Mouse (Mus musculus) kidney, postnatal 0 days (tissue): ENCODE results near the gene Hivep3. TPM values are rescaled to one million over a fixed set of nuclear protein-coding genes. Genes with fewer than 3 reads are reported as not detected.

Source experiments
- ATAC-seq: fragments of 200-750 bp; cut with Nextera tagmentation; replicated peaks from 2 replicates; pipeline ENCODE4 v1.8.0; 2017; ENCODE audit warnings: low read depth, moderate number of reproducible peaks, moderate TSS enrichment, moderate library complexity; ENCODE audit not compliant: low FRiP score
- DNase-seq: peaks from one replicate; pipeline ENCODE4 v3.0.0-alpha.2; 2016; ENCODE audit warnings: low spot score
- H3K27ac ChIP-seq: fragments of 300-500 bp; sonication (generic); 2 replicates; pipeline ENCODE4 v1.5.1; 2014; ENCODE audit warnings: mild to moderate bottlenecking
- H3K27me3 ChIP-seq: fragments of 300-500 bp; sonication (generic); 2 replicates; pipeline ENCODE4 v1.6.1; 2014; ENCODE audit warnings: low read length, mixed read lengths; ENCODE audit not compliant: insufficient read depth
- H3K36me3 ChIP-seq: fragments of 300-500 bp; sonication (generic); 2 replicates; pipeline ENCODE4 v1.6.1; 2014; ENCODE audit warnings: low read length, mixed read lengths; ENCODE audit not compliant: insufficient read depth
- H3K4me1 ChIP-seq: fragments of 300-500 bp; sonication (generic); replicated peaks from 2 replicates; pipeline ENCODE4 v1.6.1; 2014; ENCODE audit warnings: antibody characterized with exemption, low read length, mixed read lengths; ENCODE audit not compliant: insufficient read depth
- H3K4me2 ChIP-seq: fragments of 300-500 bp; sonication (generic); 2 replicates; pipeline ENCODE4 v1.6.1; 2014; ENCODE audit warnings: mild to moderate bottlenecking, low read length, moderate library complexity, mixed read lengths
- H3K4me3 ChIP-seq: fragments of 300-500 bp; sonication (generic); replicated peaks from 2 replicates; pipeline ENCODE4 v1.5.1; 2014; ENCODE audit warnings: low read depth, low read length
- H3K9ac ChIP-seq: fragments of 300-500 bp; sonication (generic); 2 replicates; pipeline ENCODE4 v1.6.1; 2014; ENCODE audit warnings: low read depth, low read length
- H3K9me3 ChIP-seq: fragments of 300-500 bp; sonication (generic); replicated peaks from 2 replicates; pipeline ENCODE4 v1.6.1; 2016; ENCODE audit warnings: low read length, inconsistent platforms, mixed read lengths
- CTCF ChIP-seq: IDR thresholded peaks from 2 replicates; pipeline ENCODE4 v1.5.1; 2016; ENCODE audit warnings: antibody characterized with exemption, low read depth, mild to moderate bottlenecking, moderate library complexity
- WGBS: fragments of 180-500 bp; shearing (Covaris S2); extraction: QIAGEN DNeasy Blood & Tissue Kit; methylation state at CpG from one replicate; pipeline ENCODE4 v1.1.7; 2014; 5-methylcytosine and 5-hydroxymethylcytosine counted together
- polyA plus RNA-seq: library from polyadenylated mRNA; unstranded; fragments of >200 nt; fragmentation: Nextera tagmentation; extraction: Ambion mirVana; gene quantifications from 2 replicates; pipeline ENCODE4 v1.2.1, GENCODE M21; 2015

Gene Hivep3
- polyA plus RNA-seq, 1 experiment from 2014 or later, result 8.3 TPM

- Histone ChIP-seq H3K4me3 (no peak overlapping the region), H3K9ac (no peak overlapping the region), H3K9me3 (no peaks in the 10 kb centered on the region), H3K36me3 (no peaks in the 10 kb centered on the region), H3K4me1 (no peaks in the 10 kb centered on the region), H3K27ac (no peak overlapping the region), H3K27me3 (no peaks in the 10 kb centered on the region), H3K4me2 (no peak overlapping the region)
- WGBS, result 81% methylated on average over 7 of the region's 7 CpGs
- DNase-seq (no peak), ATAC-seq (no peak)
- no peak for TF ChIP-seq CTCF
Observed at GRCm38 (mm10) chr4:120045871-120046270, 312.3 kb downstream of the Hivep3 start.

- no peak for ATAC-seq
- H3K9me3 ChIP-seq, result no peaks in the 10 kb centered on the region
- H3K9ac ChIP-seq, result no peak overlapping the region
- H3K4me1 ChIP-seq, result no peaks in the 10 kb centered on the region
- DNase-seq, result no peak
- H3K27me3 ChIP-seq, result no peaks in the 10 kb centered on the region
- no peak overlapping the region for H3K4me3 ChIP-seq
- 23% methylated on average over 4 of the region's 4 CpGs for WGBS
- no peaks in the 10 kb centered on the region for H3K36me3 ChIP-seq
- H3K4me2 ChIP-seq, result no peak overlapping the region
- no peak overlapping the region for H3K27ac ChIP-seq
- no peak for TF ChIP-seq CTCF
Observed at GRCm38 (mm10) chr4:120047060-120047459, 313.5 kb downstream of the Hivep3 start.

DNA sequence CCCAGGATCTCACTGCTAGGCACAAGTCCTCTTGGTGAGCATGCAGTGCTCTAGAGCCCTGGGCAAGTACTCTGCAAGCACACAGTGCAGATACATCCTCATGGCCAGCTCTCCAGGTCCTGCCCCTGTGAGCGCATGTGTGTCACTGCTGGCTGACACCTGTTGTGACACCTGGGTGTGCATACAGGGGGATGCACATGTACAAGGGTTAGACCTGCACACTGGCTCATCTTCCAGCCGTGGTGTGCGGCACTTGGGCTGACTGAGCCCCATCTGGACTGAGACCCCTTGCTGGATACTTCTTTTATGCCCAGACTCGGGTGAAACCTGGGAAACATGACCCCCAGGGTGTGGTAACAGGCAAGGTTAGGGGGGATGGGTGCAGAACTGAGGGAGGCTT, 314.7 kb downstream of the Hivep3 start:
- Histone ChIP-seq H3K27me3 (no peaks in the 10 kb centered on the region), H3K36me3 (no peaks in the 10 kb centered on the region), H3K27ac (no peak overlapping the region), H3K4me1 (no peaks in the 10 kb centered on the region), H3K9ac (no peak overlapping the region), H3K9me3 (no peaks in the 10 kb centered on the region), H3K4me3 (no peak overlapping the region), H3K4me2 (no peak overlapping the region)
- no peak for DNase-seq
- 78% methylated on average over 4 of the region's 4 CpGs for WGBS
- ATAC-seq, result no peak
- no peak for TF ChIP-seq CTCF

DNA sequence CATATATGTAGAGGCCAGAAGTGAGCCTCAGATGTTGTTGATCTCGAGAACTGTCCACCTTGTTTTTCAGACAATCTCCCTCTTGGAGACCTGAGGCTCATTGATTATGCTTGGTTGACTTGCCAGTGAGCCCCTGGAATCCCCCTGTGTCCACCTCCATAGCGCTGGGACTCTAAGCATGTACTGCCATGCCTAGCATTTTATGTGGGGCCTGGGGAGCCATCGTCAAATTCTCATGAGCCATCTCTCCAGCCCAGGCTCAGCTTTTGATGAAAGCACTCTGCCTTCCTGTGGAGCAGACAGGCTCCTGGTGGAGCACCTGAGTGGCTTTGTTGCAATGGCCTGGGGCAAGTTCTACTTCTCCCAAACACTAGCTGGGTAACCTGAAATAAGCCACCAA, 316.3 kb downstream of the Hivep3 start:
- DNase-seq, result no peak
- H3K9ac ChIP-seq, result no peak overlapping the region
- no peak for ATAC-seq
- H3K36me3 ChIP-seq, result no peaks in the 10 kb centered on the region
- no peak overlapping the region for H3K27ac ChIP-seq
- no peak overlapping the region for H3K4me2 ChIP-seq
- H3K9me3 ChIP-seq, result no peaks in the 10 kb centered on the region
- no peak for TF ChIP-seq CTCF
- WGBS, result 92% methylated on average over 3 of the region's 3 CpGs
- no peaks in the 10 kb centered on the region for H3K27me3 ChIP-seq
- no peaks in the 10 kb centered on the region for H3K4me1 ChIP-seq
- H3K4me3 ChIP-seq, result no peak overlapping the region

DNA sequence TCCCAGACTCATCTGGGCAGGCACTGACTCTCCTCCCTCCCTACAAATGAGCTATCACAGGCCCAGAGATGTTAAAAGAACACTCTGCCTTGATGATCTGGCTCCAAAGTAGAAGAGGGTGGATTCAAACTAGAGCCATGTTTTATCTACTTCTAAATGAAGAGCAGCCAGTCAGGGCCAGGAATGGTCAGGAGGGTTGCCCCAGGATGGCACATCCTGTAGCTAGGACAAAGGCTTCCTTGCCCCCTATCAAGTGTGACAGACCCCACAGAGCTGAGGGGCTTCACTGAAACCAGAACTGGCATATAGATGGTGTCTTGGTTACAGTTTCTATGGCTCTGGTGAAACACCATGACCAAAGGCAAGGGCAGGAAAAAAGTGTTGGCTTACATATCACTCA, 318.9 kb downstream of the Hivep3 start:
- Histone ChIP-seq H3K36me3 (no peaks in the 10 kb centered on the region), H3K9ac (no peak overlapping the region), H3K9me3 (no peaks in the 10 kb centered on the region), H3K27me3 (no peaks in the 10 kb centered on the region), H3K4me3 (no peak overlapping the region), H3K27ac (no peak overlapping the region), H3K4me1 (no peaks in the 10 kb centered on the region), H3K4me2 (no peak overlapping the region)
- no peak for ATAC-seq
- no peak for DNase-seq
- no peak for TF ChIP-seq CTCF

DNA sequence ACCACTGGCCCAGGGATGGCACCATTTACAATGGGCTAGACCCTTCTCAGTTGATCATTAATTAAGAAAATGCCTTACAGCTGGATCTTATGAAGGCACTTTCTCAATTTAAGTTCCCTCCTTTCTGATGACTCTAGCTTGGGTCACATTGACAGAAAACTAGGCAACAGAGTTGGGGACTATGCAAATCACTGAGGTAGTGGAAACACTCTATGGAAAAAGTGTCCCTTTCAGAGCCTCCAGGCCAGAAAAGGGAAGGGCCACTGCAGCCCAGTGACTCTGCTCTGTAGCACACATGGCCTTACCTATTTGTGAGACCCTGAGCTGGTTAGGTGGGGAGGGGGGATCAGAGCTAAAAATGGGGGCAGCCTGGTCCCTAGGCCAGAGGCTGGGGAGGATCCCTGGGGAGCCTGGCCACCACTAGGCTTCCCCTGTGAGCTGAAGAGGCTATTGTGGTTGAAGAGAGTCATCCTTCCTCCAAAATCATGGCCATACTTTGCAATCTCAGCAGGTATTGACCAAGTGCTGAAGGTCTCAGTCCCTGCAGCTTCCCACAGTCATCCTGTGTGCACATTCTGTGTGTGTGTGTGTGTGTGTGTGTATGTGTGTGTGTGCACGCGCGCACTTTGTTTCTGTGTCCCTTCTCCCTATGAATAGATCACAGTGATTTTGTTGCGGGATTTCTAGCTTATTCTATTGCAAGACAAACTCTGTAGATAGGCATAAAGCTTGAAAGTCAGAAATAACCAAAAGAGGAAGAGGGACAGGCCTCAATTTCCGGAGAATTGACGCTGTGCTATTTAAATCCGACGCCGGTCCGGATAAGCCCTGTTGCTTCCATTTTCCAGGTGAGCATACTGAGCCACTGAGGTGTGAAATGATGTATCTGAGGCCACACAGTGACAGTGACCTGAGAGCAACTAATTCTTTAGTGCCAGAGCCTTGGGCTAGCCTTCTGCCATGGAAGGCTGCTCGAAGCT, 319.7 kb downstream of the Hivep3 start:
- WGBS, result 83% methylated on average over 11 of the region's 11 CpGs
- TF ChIP-seq CTCF, result no peak
- H3K4me2 ChIP-seq, result no peak overlapping the region
- no peaks in the 10 kb centered on the region for H3K9me3 ChIP-seq
- no peak overlapping the region for H3K9ac ChIP-seq
- H3K27ac ChIP-seq, result no peak overlapping the region
- no peaks in the 10 kb centered on the region for H3K27me3 ChIP-seq
- ATAC-seq (no peak), DNase-seq (no peak)
- no peaks in the 10 kb centered on the region for H3K36me3 ChIP-seq
- H3K4me3 ChIP-seq, result no peak overlapping the region
- no peaks in the 10 kb centered on the region for H3K4me1 ChIP-seq

- Histone ChIP-seq H3K27ac (no peak overlapping the region), H3K9me3 (no peaks in the 10 kb centered on the region), H3K4me1 (no peaks in the 10 kb centered on the region), H3K9ac (no peak overlapping the region), H3K4me3 (no peak overlapping the region), H3K36me3 (no peaks in the 10 kb centered on the region), H3K27me3 (no peaks in the 10 kb centered on the region), H3K4me2 (no peak overlapping the region)
- no peak for TF ChIP-seq CTCF
- no peak for ATAC-seq
- DNase-seq, result no peak
- 44% methylated on average over 9 of the region's 9 CpGs for WGBS
Observed at GRCm38 (mm10) chr4:120054145-120054544, 320.6 kb downstream of the Hivep3 start.
